Comparison of ENCODE assay signal across 17 mouse cellular contexts in genomic region chr12:100687001-100687400, GRCm38 (mm10).
"Had no signal": no experiment of that assay in that cellular context is flagged by ENCODE, and none has a peak within 500 bp of the region (broad histone marks: within the 10 kb centered on the region; RNA-seq: fewer than 3 reads in every experiment).

No protein-coding gene starts in this region.

- H3K4me2 ChIP-seq: kidney, embryonic 15.5 days; liver, embryonic 13.5 days; midbrain, embryonic 15.5 days; neural tube, embryonic 15.5 days; stomach, embryonic 15.5 days had no signal

- H3K27ac ChIP-seq: kidney, embryonic 15.5 days; left cerebral cortex, adult 2 months; liver, embryonic 13.5 days; midbrain, embryonic 15.5 days; neural tube, embryonic 15.5 days; stomach, embryonic 15.5 days had no signal

- H3K27me3 ChIP-seq: kidney, embryonic 15.5 days; liver, embryonic 13.5 days; midbrain, embryonic 15.5 days; neural tube, embryonic 15.5 days; stomach, embryonic 15.5 days had no signal

- DNase-seq: kidney, adult 2 months; kidney, postnatal 25 days; liver; liver, embryonic 13.5 days; liver, postnatal 0 days; lung, postnatal 36 days; right cerebral cortex, postnatal 4 days; spleen, adult 18-20 months; thymus, postnatal 36 days had no signal

- ATAC-seq: intestine, embryonic 16.5 days; liver, postnatal 0 days; lung, postnatal 0 days; midbrain, embryonic 15.5 days had no signal

- H3K9ac ChIP-seq: kidney, embryonic 15.5 days; liver, embryonic 13.5 days; liver, postnatal 0 days; midbrain, embryonic 15.5 days; neural tube, embryonic 15.5 days; stomach, embryonic 15.5 days had no signal

- H3K4me3 ChIP-seq: kidney, embryonic 15.5 days; left cerebral cortex, adult 2 months; liver, embryonic 13.5 days; midbrain, embryonic 15.5 days; myocyte; neural tube, embryonic 15.5 days; stomach, embryonic 15.5 days had no signal

- H3K36me3 ChIP-seq: kidney, embryonic 15.5 days; liver, embryonic 13.5 days; midbrain, embryonic 15.5 days; neural tube, embryonic 15.5 days; stomach, embryonic 15.5 days had no signal

- H3K4me1 ChIP-seq: kidney, embryonic 15.5 days; midbrain, embryonic 15.5 days; neural tube, embryonic 15.5 days; stomach, embryonic 15.5 days had no signal

- H3K9me3 ChIP-seq: kidney, embryonic 15.5 days; liver, embryonic 13.5 days; midbrain, embryonic 15.5 days; neural tube, embryonic 15.5 days; stomach, embryonic 15.5 days had no signal
